Mouse (Mus musculus): ENCODE measurements around the gene Pdxp. TPM values are rescaled to one million over a fixed set of nuclear protein-coding genes. Genes with fewer than 3 reads are reported as not detected.

Gene Pdxp
- polyA plus RNA-seq (2017; shearing (Covaris generic)) = 10 to 100 TPM; 27.2 to 27.9 TPM

DNA sequence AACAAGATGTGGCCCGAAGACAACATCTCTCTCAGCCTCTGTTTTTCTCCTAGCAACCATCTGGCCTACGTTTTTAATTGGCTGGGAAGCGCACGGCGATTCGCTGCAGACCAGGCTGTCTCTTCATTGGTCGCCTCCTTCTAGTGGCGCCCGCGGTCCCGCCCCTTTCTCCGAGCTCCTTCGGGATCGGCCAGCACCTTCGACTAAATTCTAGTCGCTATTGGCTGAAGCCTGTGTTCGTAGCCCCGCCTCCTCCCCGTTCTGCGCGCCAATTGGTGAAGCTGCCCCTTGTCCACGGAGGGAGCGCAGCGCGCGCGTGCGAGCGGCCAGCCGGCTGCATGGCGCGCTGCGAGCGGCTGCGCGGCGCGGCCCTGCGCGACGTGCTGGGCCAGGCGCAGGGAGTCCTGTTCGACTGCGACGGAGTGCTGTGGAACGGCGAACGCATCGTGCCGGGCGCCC lies at the start of gene Pdxp:
Gene Pdxp (plus strand): TSS at position 288 of the 459 bp plus-strand sequence.

DNA sequence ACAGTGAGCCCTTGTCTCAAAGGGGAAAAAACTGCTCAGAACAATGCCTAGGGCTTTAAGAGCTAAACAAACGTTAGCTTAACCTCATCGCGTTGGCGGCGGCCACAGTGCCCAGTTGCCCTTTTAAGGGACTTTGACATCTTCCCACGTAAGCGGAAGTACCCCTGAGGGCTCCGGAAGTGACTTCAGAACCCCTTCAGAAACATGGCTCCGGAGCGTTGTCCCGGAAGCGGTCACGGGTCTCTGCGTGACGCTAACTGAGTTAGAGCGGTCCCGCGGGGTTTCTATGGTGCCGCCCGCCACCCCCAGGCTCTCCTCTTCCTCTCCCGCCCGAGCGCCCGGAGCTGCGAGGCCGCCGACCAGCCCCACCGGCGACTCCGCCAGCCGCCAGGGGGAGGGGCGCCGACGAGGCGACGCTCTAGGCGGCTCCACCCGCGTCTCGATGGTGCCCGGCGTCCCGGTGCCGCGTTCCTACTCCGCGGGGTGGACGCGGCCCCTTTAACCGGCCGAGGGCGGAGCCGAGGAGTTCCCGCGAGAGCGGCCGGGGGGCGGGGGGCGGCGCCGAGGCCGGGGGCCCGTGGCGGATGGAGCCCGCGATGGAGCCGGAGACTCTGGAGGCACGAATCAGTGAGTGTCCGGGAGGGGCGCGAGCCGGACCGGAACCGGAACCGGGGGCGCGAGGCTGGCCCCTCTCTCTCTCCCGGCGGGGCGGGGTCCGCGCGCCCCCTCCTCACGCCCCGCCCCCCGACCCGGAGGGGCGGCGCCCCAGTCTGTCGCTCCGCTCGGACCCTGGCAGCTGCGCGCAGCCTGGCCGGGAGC lies 36.5 kb upstream of the Pdxp start, which contains the start of gene Gga1:
Gene Gga1 (plus strand): TSS at position 200 of the 819 bp plus-strand sequence.

GRCm38 (mm10) chr15:78899409-78899739 lies 14.3 kb upstream of the Pdxp start, which contains the start of gene Gm49510:
Gm49510 (plus strand) TSS chr15:78899667.

DNA sequence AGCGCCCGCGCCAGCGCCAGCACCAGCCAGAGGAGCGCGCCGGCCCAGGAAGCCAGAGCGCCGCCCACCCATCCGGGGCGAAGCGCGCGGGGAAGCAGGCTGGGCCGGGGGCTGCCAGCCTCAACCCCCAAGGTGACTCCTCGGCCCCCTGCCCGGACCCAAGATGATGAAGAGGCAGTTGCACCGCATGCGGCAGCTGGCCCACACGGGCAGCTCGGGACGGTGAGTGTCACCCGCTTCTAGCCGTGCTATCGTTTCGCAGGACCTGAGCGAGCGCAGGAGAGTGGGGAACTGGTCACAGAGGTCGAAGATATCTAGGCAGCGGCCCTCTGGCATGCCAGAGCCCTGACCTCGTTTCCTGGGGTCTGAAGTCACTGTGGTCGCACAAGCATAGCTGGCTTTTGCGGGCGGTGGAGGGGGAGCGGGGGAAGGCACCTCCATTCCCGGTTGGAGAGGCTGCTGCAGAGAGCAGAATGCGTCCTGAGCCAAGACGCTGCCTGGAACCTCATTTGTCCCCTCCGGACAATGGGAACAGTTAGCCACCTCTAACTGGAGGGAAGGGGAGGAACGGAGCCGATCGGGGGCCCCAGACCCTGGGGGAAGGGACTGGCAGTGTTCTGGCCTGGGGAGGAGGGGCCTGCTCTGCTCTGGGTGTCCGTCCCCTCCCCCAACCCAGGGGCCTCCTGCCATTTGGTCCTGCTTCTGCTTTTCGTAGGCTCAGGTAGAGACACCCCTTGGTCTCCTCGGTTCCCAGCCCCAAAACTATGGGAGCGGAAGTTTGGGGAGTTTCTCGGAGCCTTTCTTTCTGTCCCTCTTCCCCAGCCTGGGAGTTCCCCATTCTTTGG lies 13.8 kb upstream of the Pdxp start, which contains the start of gene Sh3bp1:
Gene Sh3bp1 (plus strand): TSS at position 29 of the 845 bp plus-strand sequence.

GRCm38 (mm10) chr15:78926021-78926919 lies 12.6 kb downstream of the Pdxp start, which contains the start of gene Lgals1:
Lgals1 (plus strand) TSS chr15:78926725.

DNA sequence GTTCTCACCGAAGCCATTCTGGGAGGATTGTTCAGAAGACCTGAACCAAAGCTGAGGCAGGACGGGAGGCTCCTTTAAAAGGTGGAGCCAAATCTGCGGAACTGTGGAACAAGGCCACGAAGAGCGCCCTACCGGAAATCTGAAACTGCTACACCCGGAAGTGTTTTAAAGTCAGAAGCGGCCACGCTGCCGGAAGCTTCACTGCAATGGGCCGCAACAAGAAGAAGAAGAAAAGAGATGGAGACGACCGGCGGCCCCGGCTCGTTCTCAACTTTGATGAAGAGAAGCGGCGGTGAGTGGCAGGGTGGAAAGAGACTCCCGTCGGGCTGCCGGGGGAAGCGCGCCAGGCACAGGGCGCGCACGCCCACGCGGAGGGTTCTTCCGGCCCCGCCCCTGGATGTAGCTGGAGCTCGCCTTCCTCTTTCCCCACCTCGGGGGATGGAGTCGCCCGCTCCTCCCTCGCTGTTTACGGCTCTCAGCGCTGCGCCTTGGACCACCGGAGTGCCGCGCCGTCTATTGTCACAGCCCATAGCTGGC lies 21.1 kb downstream of the Pdxp start, which contains the start of gene Nol12:
Gene Nol12 (plus strand): TSS at position 150 of the 537 bp plus-strand sequence.

GRCm38 (mm10) chr15:78947657-78948056 lies 33.9 kb downstream of the Pdxp start, which contains the start of gene Triobp:
Triobp (plus strand) TSS chr15:78947724.

Other genes with a start within 250 kb of the Pdxp start
- under 1 TPM; 0.05 to 0.99 TPM for gene Elfn2, start 195.1 kb upstream of the Pdxp start, polyA plus RNA-seq (2017; shearing (Covaris generic))
- 100 to 1,000 TPM; 125 to 169 TPM for gene Mfng, start 140.4 kb upstream of the Pdxp start, polyA plus RNA-seq (2017; shearing (Covaris generic))
- under 1 TPM; 0.39 to 0.80 TPM for gene Card10, start 110.9 kb upstream of the Pdxp start, polyA plus RNA-seq (2017; shearing (Covaris generic))
- gene Cdc42ep1, start 71.3 kb upstream of the Pdxp start, polyA plus RNA-seq (2017; shearing (Covaris generic)) = under 1 TPM in 1 of 2 experiments, not detected in 1; 0.47 TPM
- gene Lgals2, start 58.4 kb upstream of the Pdxp start, polyA plus RNA-seq (2017; shearing (Covaris generic)) = not detected
- gene Gga1, start 36.7 kb upstream of the Pdxp start, polyA plus RNA-seq (2017; shearing (Covaris generic)) = 10 to 100 TPM; 65.1 to 85.6 TPM
- gene Gm49510, start 14.3 kb upstream of the Pdxp start, polyA plus RNA-seq (2017; shearing (Covaris generic)) = 1 to 10 TPM in 1 of 2 experiments, under 1 TPM in 1; 0.51 to 2.8 TPM
- gene Sh3bp1, start 14.2 kb upstream of the Pdxp start, polyA plus RNA-seq (2017; shearing (Covaris generic)) = 100 to 1,000 TPM; 194 to 241 TPM
- 100 to 1,000 TPM; 406 to 488 TPM for gene Lgals1, start 12.8 kb downstream of the Pdxp start, polyA plus RNA-seq (2017; shearing (Covaris generic))
- gene Nol12, start 21.0 kb downstream of the Pdxp start, polyA plus RNA-seq (2017; shearing (Covaris generic)) = 10 to 100 TPM; 44.7 to 55.2 TPM
- gene Triobp, start 33.8 kb downstream of the Pdxp start, polyA plus RNA-seq (2017; shearing (Covaris generic)) = 100 to 1,000 TPM in 1 of 2 experiments, 10 to 100 TPM in 1; 88.2 to 119 TPM
- 100 to 1,000 TPM; 103 to 105 TPM for gene H1f0, start 114.5 kb downstream of the Pdxp start, polyA plus RNA-seq (2017; shearing (Covaris generic))
- 1 to 10 TPM in 1 of 2 experiments, under 1 TPM in 1; 0.43 to 2.3 TPM for gene Galr3, start 128.0 kb downstream of the Pdxp start, polyA plus RNA-seq (2017; shearing (Covaris generic))
- 10 to 100 TPM; 55.1 to 58.4 TPM for gene Ankrd54, start 149.0 kb downstream of the Pdxp start, polyA plus RNA-seq (2017; shearing (Covaris generic))
- 100 to 1,000 TPM; 142 to 167 TPM for gene Eif3l, start 161.3 kb downstream of the Pdxp start, polyA plus RNA-seq (2017; shearing (Covaris generic))
- 10 to 100 TPM; 41.4 to 55.0 TPM for gene Micall1, start 195.0 kb downstream of the Pdxp start, polyA plus RNA-seq (2017; shearing (Covaris generic))
- 100 to 1,000 TPM; 133 to 136 TPM for gene Polr2f, start 227.1 kb downstream of the Pdxp start, polyA plus RNA-seq (2017; shearing (Covaris generic))
- gene 1700088E04Rik, start 227.3 kb downstream of the Pdxp start, polyA plus RNA-seq (2017; shearing (Covaris generic)) = 1 to 10 TPM; 1.1 to 1.4 TPM

Data from inflammation-experienced regulatory T-cells (primary cell).